Mouse (Mus musculus) kidney, embryonic 16.5 days (tissue): ENCODE data around the gene Glyatl3. TPM values are rescaled to one million over a fixed set of nuclear protein-coding genes. Genes with fewer than 3 reads are reported as not detected.

ENCODE experiments used
- ATAC-seq: fragments of 200-750 bp; cut with Nextera tagmentation; 2 replicates; pipeline ENCODE4 v1.8.0; 2017; ENCODE audit warnings: moderate TSS enrichment; ENCODE audit not compliant: low FRiP score, low TSS enrichment
- H3K27ac ChIP-seq: fragments of 300-500 bp; sonication (generic); 2 replicates; pipeline ENCODE4 v1.5.1; 2014; ENCODE audit warnings: low read length
- H3K27me3 ChIP-seq: fragments of 300-500 bp; sonication (generic); 2 replicates; pipeline ENCODE4 v1.6.1; 2014; ENCODE audit warnings: low read length, control low read depth, mixed read lengths; ENCODE audit not compliant: insufficient read depth
- H3K36me3 ChIP-seq: fragments of 300-500 bp; sonication (generic); 2 replicates; pipeline ENCODE4 v1.6.1; 2014; ENCODE audit warnings: low read length, control low read depth, mixed read lengths; ENCODE audit not compliant: insufficient read depth
- H3K4me1 ChIP-seq: fragments of 300-500 bp; sonication (generic); 2 replicates; pipeline ENCODE4 v1.6.1; 2014; ENCODE audit warnings: low read length, control low read depth, mixed read lengths; ENCODE audit not compliant: insufficient read depth
- H3K4me2 ChIP-seq: fragments of 300-500 bp; sonication (generic); replicated peaks from 2 replicates; pipeline ENCODE4 v1.6.1; 2014; ENCODE audit warnings: low read depth, low read length
- H3K4me3 ChIP-seq: fragments of 300-500 bp; sonication (generic); 2 replicates; pipeline ENCODE4 v1.5.1; 2014; ENCODE audit warnings: mild to moderate bottlenecking, low read length
- H3K9ac ChIP-seq: fragments of 300-500 bp; sonication (generic); replicated peaks from 2 replicates; pipeline ENCODE4 v1.6.1; 2014; ENCODE audit warnings: low read length
- H3K9me3 ChIP-seq: fragments of 300-500 bp; sonication (generic); 2 replicates; pipeline ENCODE4 v1.6.1; 2016; ENCODE audit warnings: low read length, control low read depth
- WGBS: fragments of 180-500 bp; shearing (Covaris S2); extraction: QIAGEN DNeasy Blood & Tissue Kit; methylation state at CpG from one replicate; pipeline ENCODE4 v1.1.7; 2014; 5-methylcytosine and 5-hydroxymethylcytosine counted together
- polyA plus RNA-seq: library from polyadenylated mRNA; unstranded; fragments of >200 nt; fragmentation: Nextera tagmentation; extraction: Ambion mirVana; gene quantifications from 2 replicates; pipeline ENCODE4 v1.2.1, GENCODE M21; 2015

The Glyatl3 gene
- polyA plus RNA-seq, 1 experiment from 2014 or later, result not detected

- no peaks in the 10 kb centered on the region for H3K9me3 ChIP-seq
- no peaks in the 10 kb centered on the region for H3K27me3 ChIP-seq
- no peaks in the 10 kb centered on the region for H3K36me3 ChIP-seq
- 97% methylated on average over 6 of the region's 6 CpGs for WGBS
- no peak for ATAC-seq
- H3K4me3 ChIP-seq, result no peak overlapping the region
- no peak overlapping the region for H3K9ac ChIP-seq
- no peak overlapping the region for H3K4me2 ChIP-seq
- H3K4me1 ChIP-seq, result peaks cover 10% of the 10 kb centered on the region
- H3K27ac ChIP-seq, result no peak overlapping the region
Measured at GRCm38 (mm10) chr17:40872626-40873025, 41.5 kb downstream of the Glyatl3 start.

- no peak overlapping the region for H3K9ac ChIP-seq
- peaks cover 10% of the 10 kb centered on the region; the same call in 1 of the 2 replicates for H3K4me1 ChIP-seq
- no peak overlapping the region for H3K4me3 ChIP-seq
- no peaks in the 10 kb centered on the region for H3K9me3 ChIP-seq
- no peak overlapping the region for H3K4me2 ChIP-seq
- 68% methylated on average over 10 of the region's 10 CpGs for WGBS
- no peaks in the 10 kb centered on the region for H3K27me3 ChIP-seq
- H3K27ac ChIP-seq, result no peak overlapping the region
- H3K36me3 ChIP-seq, result no peaks in the 10 kb centered on the region
- no peak for ATAC-seq
Measured at GRCm38 (mm10) chr17:40868952-40869747, 45.0 kb downstream of the Glyatl3 start.

GRCm38 (mm10) chr17:40855065-40855464 lies 59.1 kb downstream of the Glyatl3 start:
- ATAC-seq, result no peak
- no peak overlapping the region for H3K27ac ChIP-seq
- no peaks in the 10 kb centered on the region for H3K9me3 ChIP-seq
- no peaks in the 10 kb centered on the region for H3K36me3 ChIP-seq
- no peak overlapping the region for H3K9ac ChIP-seq
- H3K27me3 ChIP-seq, result no peaks in the 10 kb centered on the region
- H3K4me1 ChIP-seq, result no peaks in the 10 kb centered on the region
- H3K4me2 ChIP-seq, result no peak overlapping the region
- H3K4me3 ChIP-seq, result no peak overlapping the region

Other genes with a start within 250 kb of the Glyatl3 start
- not detected in 2 replicates for gene Esp1, start 187.2 kb downstream of the Glyatl3 start, polyA plus RNA-seq
- gene Crisp2, start 107.3 kb downstream of the Glyatl3 start, polyA plus RNA-seq, result not detected in 2 replicates
- 0.76 and 1.3 TPM in 2 replicates for gene Rhag, start 103.2 kb downstream of the Glyatl3 start, polyA plus RNA-seq
- 2.3 and 2.4 TPM in 2 replicates for gene 9130008F23Rik, start 33.8 kb downstream of the Glyatl3 start, polyA plus RNA-seq
- 53.8 and 55.5 TPM in 2 replicates for gene Mut, start 20.3 kb upstream of the Glyatl3 start, polyA plus RNA-seq
- 25.7 and 28.9 TPM in 2 replicates for gene Cenpq, start 20.7 kb upstream of the Glyatl3 start, polyA plus RNA-seq